Mouse (Mus musculus): Measurements from ENCODE around the gene Pnrc1. TPM values are rescaled to one million over a fixed set of nuclear protein-coding genes. Genes with fewer than 3 reads are reported as not detected.

The Pnrc1 gene
- polyA plus RNA-seq, 1 experiment = 250 TPM

DNA sequence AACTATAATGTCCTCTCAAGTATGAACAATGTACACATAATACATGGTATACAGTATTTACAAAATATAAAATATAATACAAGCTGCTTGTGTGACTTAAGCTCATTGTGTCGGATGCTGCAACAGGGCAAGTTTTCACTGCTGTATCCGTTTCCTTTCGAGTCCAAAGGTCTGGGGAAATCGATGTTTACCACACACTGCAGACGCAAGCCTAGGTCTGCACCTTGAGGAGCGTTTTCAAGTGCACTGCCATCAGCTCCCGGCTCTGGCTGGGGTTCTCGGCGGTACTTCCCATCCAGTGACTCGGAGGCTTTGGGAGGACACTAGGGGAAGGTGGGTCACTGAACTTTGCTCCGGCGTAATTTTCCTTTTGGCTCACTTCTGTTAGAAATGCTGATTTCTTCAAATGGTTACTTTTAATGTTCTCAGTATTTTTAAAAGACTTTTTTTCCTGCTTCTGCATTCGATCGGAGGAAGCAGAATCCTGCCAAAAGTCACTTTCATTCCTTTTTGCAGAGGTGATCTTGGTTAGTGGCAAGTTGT is 44.0 kb downstream of the Pnrc1 start:
- no peak overlapping the region for H3K4me3 ChIP-seq (ENCODE audit: control insufficient read depth, insufficient read depth, low read length)
- peaks cover 40% of the 10 kb centered on the region for H3K36me3 ChIP-seq (ENCODE audit: control insufficient read depth, insufficient read depth, low read length)
- TF ChIP-seq CTCF (IDR thresholded peaks at IDR 0.05; ENCODE audit: borderline replicate concordance, control insufficient read depth, extremely low read depth, insufficient read depth, low read length, poor library complexity) (no peak), POLR2A (IDR thresholded peaks at IDR 0.05; ENCODE audit: control insufficient read depth, extremely low read depth, insufficient read depth, low read length, poor library complexity) (no peak)
- WGBS = 93% methylated on average over 14 of the region's 14 CpGs
- H3K27me3 ChIP-seq (ENCODE audit: control insufficient read depth, insufficient read depth, low read length) = no peaks in the 10 kb centered on the region
- no peak for DNase-seq
- 0 out of 2 replicates have a peak overlapping the region, but pooled peaks have one; percentile 8 for H3K27ac ChIP-seq (ENCODE audit: control insufficient read depth, insufficient read depth, low read length)
- H3K4me1 ChIP-seq (replicated peaks; ENCODE audit: control insufficient read depth, insufficient read depth, low read length) = peaks cover 9% of the 10 kb centered on the region; the same call in 1 of the 2 replicates

- H3K4me1 ChIP-seq (replicated peaks; ENCODE audit: control insufficient read depth, insufficient read depth, low read length) = peaks cover 6% of the 10 kb centered on the region; the same call in 1 of the 2 replicates
- TF ChIP-seq POLR2A (IDR thresholded peaks at IDR 0.05; ENCODE audit: control insufficient read depth, extremely low read depth, insufficient read depth, low read length, poor library complexity) = no peak
- no peak for TF ChIP-seq CTCF (IDR thresholded peaks at IDR 0.05; ENCODE audit: borderline replicate concordance, control insufficient read depth, extremely low read depth, insufficient read depth, low read length, poor library complexity)
- 38% methylated on average over 4 of the region's 4 CpGs for WGBS
- no peak overlapping the region for H3K4me3 ChIP-seq (ENCODE audit: control insufficient read depth, insufficient read depth, low read length)
- H3K36me3 ChIP-seq (ENCODE audit: control insufficient read depth, insufficient read depth, low read length) = peaks cover 40% of the 10 kb centered on the region
- H3K27me3 ChIP-seq (ENCODE audit: control insufficient read depth, insufficient read depth, low read length) = no peaks in the 10 kb centered on the region
- no peak for DNase-seq
- H3K27ac ChIP-seq (ENCODE audit: control insufficient read depth, insufficient read depth, low read length) = no peak overlapping the region
Measured at GRCm38 (mm10) chr4:33243921-33244320, 46.0 kb downstream of the Pnrc1 start.

DNA sequence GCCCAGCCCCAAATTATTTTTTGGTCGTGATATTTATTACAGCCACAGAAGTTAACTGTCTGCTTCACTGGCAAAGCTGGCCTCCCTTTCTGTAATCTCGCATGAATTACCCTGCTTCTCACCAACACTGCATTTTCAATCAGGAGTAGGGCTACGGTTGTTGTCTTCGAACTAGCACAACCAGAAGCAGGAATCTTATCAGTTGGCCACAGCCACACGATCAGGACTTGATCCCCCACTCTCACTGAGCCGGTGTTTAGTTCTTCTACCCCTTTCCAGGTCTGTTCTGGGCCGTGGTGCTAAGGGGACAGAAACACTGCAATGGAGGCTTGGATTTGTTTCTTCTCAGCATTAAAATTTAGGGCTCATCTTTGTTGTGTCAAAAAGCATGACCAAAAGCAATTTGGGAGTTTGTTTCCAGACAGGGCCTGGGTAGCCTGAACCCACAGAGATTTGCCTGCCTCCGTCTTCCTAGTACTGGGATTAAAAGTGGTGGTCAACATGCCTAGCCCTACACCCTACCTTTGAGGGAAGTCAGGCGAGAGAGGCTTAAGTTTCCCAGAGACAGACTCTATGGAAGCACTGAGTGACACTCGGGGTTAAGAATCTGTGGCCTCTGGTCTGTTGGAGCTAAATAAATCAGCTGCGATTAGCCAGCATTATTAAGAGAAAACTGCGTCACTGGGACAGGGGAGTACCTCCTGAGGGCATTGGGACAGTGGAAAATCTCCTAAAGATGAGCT is 46.8 kb downstream of the Pnrc1 start:
- 91% methylated on average over 12 of the region's 12 CpGs for WGBS
- H3K27me3 ChIP-seq (ENCODE audit: control insufficient read depth, insufficient read depth, low read length) = no peaks in the 10 kb centered on the region
- peaks cover 40% of the 10 kb centered on the region for H3K36me3 ChIP-seq (ENCODE audit: control insufficient read depth, insufficient read depth, low read length)
- TF ChIP-seq POLR2A (IDR thresholded peaks at IDR 0.05; ENCODE audit: control insufficient read depth, extremely low read depth, insufficient read depth, low read length, poor library complexity) (no peak), CTCF (IDR thresholded peaks at IDR 0.05; ENCODE audit: borderline replicate concordance, control insufficient read depth, extremely low read depth, insufficient read depth, low read length, poor library complexity) (no peak)
- H3K4me3 ChIP-seq (ENCODE audit: control insufficient read depth, insufficient read depth, low read length) = no peak overlapping the region
- DNase-seq = no peak
- peaks cover 6% of the 10 kb centered on the region; the same call in 1 of the 2 replicates for H3K4me1 ChIP-seq (replicated peaks; ENCODE audit: control insufficient read depth, insufficient read depth, low read length)
- no peak overlapping the region for H3K27ac ChIP-seq (ENCODE audit: control insufficient read depth, insufficient read depth, low read length)

- WGBS = 58% methylated on average over 5 of the region's 5 CpGs
Measured at GRCm38 (mm10) chr4:33242536-33242935, 47.4 kb downstream of the Pnrc1 start.

DNA sequence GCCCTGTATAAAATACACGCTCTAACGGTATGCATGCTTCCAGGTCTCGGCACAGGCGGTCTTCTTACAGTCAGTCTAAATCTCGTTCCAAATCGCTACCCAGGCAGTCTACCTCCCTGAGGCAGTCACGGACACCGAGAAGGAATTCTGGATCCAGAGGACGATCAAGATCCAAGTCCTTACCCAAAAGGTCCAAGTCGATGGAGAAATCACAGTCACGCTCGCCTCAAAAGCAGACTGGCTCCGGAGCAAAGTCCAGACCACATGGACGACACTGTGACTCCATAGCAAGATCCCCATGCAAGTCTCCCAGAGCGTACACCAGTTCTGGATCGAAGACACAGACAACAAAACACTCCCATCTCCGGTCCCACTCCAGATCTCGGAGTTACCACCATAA is 59.1 kb downstream of the Pnrc1 start:
- H3K4me1 ChIP-seq (replicated peaks; ENCODE audit: control insufficient read depth, insufficient read depth, low read length) = peaks cover 4% of the 10 kb centered on the region
- DNase-seq = no peak
- H3K27me3 ChIP-seq (ENCODE audit: control insufficient read depth, insufficient read depth, low read length) = no peaks in the 10 kb centered on the region
- 97% methylated on average over 18 of the region's 18 CpGs for WGBS
- TF ChIP-seq CTCF (IDR thresholded peaks at IDR 0.05; ENCODE audit: borderline replicate concordance, control insufficient read depth, extremely low read depth, insufficient read depth, low read length, poor library complexity) (no peak), POLR2A (IDR thresholded peaks at IDR 0.05; ENCODE audit: control insufficient read depth, extremely low read depth, insufficient read depth, low read length, poor library complexity) (no peak)
- no peak overlapping the region for H3K27ac ChIP-seq (ENCODE audit: control insufficient read depth, insufficient read depth, low read length)
- H3K4me3 ChIP-seq (ENCODE audit: control insufficient read depth, insufficient read depth, low read length) = no peak overlapping the region
- H3K36me3 ChIP-seq (ENCODE audit: control insufficient read depth, insufficient read depth, low read length) = no peaks in the 10 kb centered on the region

More at GRCm38 (mm10) chr4:33242536-33242935, 47.4 kb downstream of the Pnrc1 start:
- Histone ChIP-seq H3K4me1 (replicated peaks; ENCODE audit: control insufficient read depth, insufficient read depth, low read length) (peaks cover 6% of the 10 kb centered on the region; the same call in 1 of the 2 replicates), H3K27ac (ENCODE audit: control insufficient read depth, insufficient read depth, low read length) (peak overlapping the region; percentile 41; the same call in 1 of the 2 replicates), H3K27me3 (ENCODE audit: control insufficient read depth, insufficient read depth, low read length) (no peaks in the 10 kb centered on the region), H3K36me3 (ENCODE audit: control insufficient read depth, insufficient read depth, low read length) (peaks cover 40% of the 10 kb centered on the region), H3K4me3 (ENCODE audit: control insufficient read depth, insufficient read depth, low read length) (no peak overlapping the region)
- no peak for TF ChIP-seq POLR2A (IDR thresholded peaks at IDR 0.05; ENCODE audit: control insufficient read depth, extremely low read depth, insufficient read depth, low read length, poor library complexity)
- TF ChIP-seq CTCF (IDR thresholded peaks at IDR 0.05; ENCODE audit: borderline replicate concordance, control insufficient read depth, extremely low read depth, insufficient read depth, low read length, poor library complexity) = no peak
- no peak for DNase-seq

GRCm38 (mm10) chr4:33229639-33230038 is 60.3 kb downstream of the Pnrc1 start:
- DNase-seq = no peak
- WGBS = 86% methylated on average over 4 of the region's 4 CpGs

More at GRCm38 (mm10) chr4:33229639-33230038, 60.3 kb downstream of the Pnrc1 start:
- Histone ChIP-seq H3K4me3 (ENCODE audit: control insufficient read depth, insufficient read depth, low read length) (no peak overlapping the region), H3K27ac (ENCODE audit: control insufficient read depth, insufficient read depth, low read length) (no peak overlapping the region), H3K36me3 (ENCODE audit: control insufficient read depth, insufficient read depth, low read length) (no peaks in the 10 kb centered on the region), H3K27me3 (ENCODE audit: control insufficient read depth, insufficient read depth, low read length) (no peaks in the 10 kb centered on the region), H3K4me1 (replicated peaks; ENCODE audit: control insufficient read depth, insufficient read depth, low read length) (peaks cover 7% of the 10 kb centered on the region)
- no peak for TF ChIP-seq POLR2A (IDR thresholded peaks at IDR 0.05; ENCODE audit: control insufficient read depth, extremely low read depth, insufficient read depth, low read length, poor library complexity)
- TF ChIP-seq CTCF (IDR thresholded peaks at IDR 0.05; ENCODE audit: borderline replicate concordance, control insufficient read depth, extremely low read depth, insufficient read depth, low read length, poor library complexity) = no peak

All from thymus, adult 2 months (tissue).